Mouse (Mus musculus) A20 (cell line): Measurements from ENCODE around the gene Stambp.

Source experiments
- DNase-seq: peaks from one replicate; pipeline ENCODE4 v3.0.0-alpha.2; 2011; ENCODE audit warnings: low read depth, low spot score

Gene Stambp

GRCm38 (mm10) chr6:83501524-83502310 lies 70.8 kb downstream of the Stambp start:
- no peak for DNase-seq

- DNase-seq: no peak
Observed at GRCm38 (mm10) chr6:83500462-83500861, 72.1 kb downstream of the Stambp start.

GRCm38 (mm10) chr6:83499078-83499477 lies 73.5 kb downstream of the Stambp start:
- no peak for DNase-seq

- DNase-seq: no peak
Observed at GRCm38 (mm10) chr6:83496753-83497710, 75.5 kb downstream of the Stambp start.

- no peak for DNase-seq
Observed at GRCm38 (mm10) chr6:83496009-83496752, 76.3 kb downstream of the Stambp start.
